In the genomic region with DNA sequence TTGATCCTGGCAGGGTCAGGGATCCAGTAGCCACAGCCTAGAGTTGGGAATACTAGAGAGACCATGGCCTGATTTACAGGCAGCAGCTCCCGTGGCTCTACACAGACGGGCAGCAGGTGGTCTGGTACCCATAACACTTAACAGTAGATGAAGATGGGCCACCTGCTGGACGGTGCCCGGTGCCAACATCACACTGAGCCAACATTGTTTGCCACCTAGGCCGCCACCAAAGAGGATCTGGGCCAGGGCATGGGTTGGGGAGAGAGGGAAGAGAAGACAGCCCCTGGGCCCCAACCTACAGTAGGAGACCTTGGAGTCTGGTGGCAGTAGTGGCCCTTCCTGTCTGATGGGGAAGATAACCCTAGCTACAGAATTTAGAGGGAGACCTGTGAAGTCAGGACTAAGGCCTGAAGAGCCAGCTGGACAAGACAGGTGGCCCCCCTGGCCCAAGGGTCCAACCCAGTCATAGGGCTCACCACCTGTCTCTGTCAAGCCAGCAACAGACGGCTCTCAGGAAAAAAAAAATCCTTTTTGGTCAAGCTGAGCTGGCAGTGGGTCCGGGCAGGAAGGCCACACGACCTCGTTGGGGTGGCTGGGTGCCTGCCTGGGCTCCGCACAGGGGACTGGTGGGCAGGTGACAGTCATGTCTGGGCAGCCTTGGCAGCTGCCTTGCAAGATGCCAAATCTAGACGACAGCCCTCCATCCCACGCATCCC, we compare ENCODE assay signal across 17 mouse cellular contexts. TPM values are rescaled to one million over a fixed set of nuclear protein-coding genes. Genes with fewer than 3 reads are reported as not detected.
DNase-seq lines count a peak whose midpoint lies in the region.
"Had no signal": no experiment of that assay in that cellular context is flagged by ENCODE, and none has a peak within 500 bp of the region (broad histone marks: within the 10 kb centered on the region; RNA-seq: fewer than 3 reads in every experiment).

No protein-coding gene starts in this region.

- DNase-seq in brain, adult 2 months (ENCODE audit: low read depth, low spot score), result peak; percentile 93
- DNase-seq in cerebellum, adult 11 months, result peak; percentile 82
- DNase-seq in cerebellum, adult 9-10 months, result peak; percentile 92
- peak; percentile 70 to 80 for DNase-seq in cerebellum, postnatal 36 days
- DNase-seq in layer of hippocampus, adult 18-20 months (ENCODE audit: low spot score in 2 of 2), result no peak
- no peak for DNase-seq in right cerebral cortex, adult 2 months (ENCODE audit: low spot score in 2 of 2)
- DNase-seq: adrenal gland, adult 2 months; adrenal gland, postnatal 36 days; B cell, adult 2 months; embryo, embryonic 11 days; heart, postnatal 14 days; kidney, adult 2 months; kidney, postnatal 4 days; lung, embryonic 14.5 days; lung, postnatal 14 days; thymus, postnatal 4 days had no signal

RNA-seq across cellular contexts. Expression of a gene that starts 31.5 kb away (rescaled TPM):
- 10 to 100 TPM; 41.7 to 42.3 TPM for total RNA-seq in layer of hippocampus, adult 18-20 months (2021)

RNA-seq across cellular contexts. Expression of a gene that starts 39.7 kb away (rescaled TPM):
- total RNA-seq in layer of hippocampus, adult 18-20 months (2021), result 10 to 100 TPM; 15.4 to 17.2 TPM

RNA-seq across cellular contexts. Expression of a gene that starts 39.7 kb away (rescaled TPM):
- total RNA-seq in layer of hippocampus, adult 18-20 months (2021), result 10 to 100 TPM; 40.6 to 44.5 TPM

RNA-seq across cellular contexts. Expression of a gene that starts 44.8 kb away (rescaled TPM):
- total RNA-seq in layer of hippocampus, adult 18-20 months (2021), result 1 to 10 TPM; 5.7 to 6.2 TPM
- total RNA-seq: heart, postnatal 14 days; neutrophil, adult 5-6 weeks had no signal

RNA-seq across cellular contexts. Expression of a gene that starts 49.1 kb away (rescaled TPM):
- 10 to 100 TPM; 16.3 to 18.1 TPM for total RNA-seq in layer of hippocampus, adult 18-20 months (2021)

Comparison
In these comparisons a context has a peak if more than half of its experiments do, and no peak if none do; other contexts are left out.
1. DNase-seq: peak in brain, adult 2 months (single experiment), cerebellum, adult 11 months (single experiment), cerebellum, adult 9-10 months (single experiment) and cerebellum, postnatal 36 days (2 of 2); none in layer of hippocampus, adult 18-20 months (0 of 2) and right cerebral cortex, adult 2 months (0 of 2).